Mouse (Mus musculus) cerebellum, adult (tissue): ENCODE results near the gene Paqr9.
"Not testable (repeated sequence)": the region's sequence is repeated elsewhere in the genome, so short reads cannot be mapped to it uniquely, and the experiment has no call there.

Source experiments
- ATAC-seq: cut with Nextera tagmentation; 2 replicates; pipeline ENCODE4 v1.9.2; 2017; ENCODE audit warnings: mild to moderate bottlenecking, moderate library complexity, mixed read lengths; ENCODE audit not compliant: insufficient number of reproducible peaks, low FRiP score, low TSS enrichment

Paqr9 gene

GRCm38 (mm10) chr9:95559059-95559935, at the start of gene Paqr9:
Gene Paqr9 (plus strand): TSS chr9:95559657.
- ATAC-seq: peak; percentile 60

DNA sequence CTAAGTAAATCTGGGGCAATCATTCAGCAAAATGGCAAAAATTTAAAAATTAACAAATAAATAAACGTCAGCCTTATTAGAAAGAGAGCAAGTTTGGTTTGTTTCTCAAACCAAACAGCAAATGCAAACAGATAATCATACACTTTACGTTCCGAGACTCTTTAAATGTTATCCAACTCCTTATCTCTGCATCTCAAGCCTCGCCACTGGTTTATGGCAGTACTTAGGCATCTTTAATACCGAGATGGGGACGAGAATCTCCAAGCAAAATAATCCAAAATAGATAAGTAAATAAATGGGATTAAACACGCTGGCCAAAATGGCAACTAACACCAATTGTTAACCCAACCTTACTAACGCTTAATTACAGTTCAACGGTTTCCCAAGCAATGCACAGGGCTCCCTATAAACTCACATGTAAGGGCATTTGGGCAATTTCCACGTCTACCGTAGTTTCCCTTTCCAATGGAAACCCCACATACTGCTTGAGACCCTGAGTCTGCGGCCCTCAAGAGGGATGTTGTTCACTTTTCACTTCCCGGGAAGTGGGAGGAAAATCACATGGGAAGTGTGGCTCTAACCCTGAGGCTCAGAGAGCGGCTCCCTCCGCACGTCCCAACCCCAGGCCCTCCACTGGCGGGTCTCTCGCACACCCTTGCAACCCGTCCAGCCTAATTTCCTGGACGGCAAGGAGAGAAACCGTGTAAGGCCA, 48.6 kb upstream of the Paqr9 start:
- ATAC-seq: peak; percentile 11; the same call in 1 of the 2 replicates

DNA sequence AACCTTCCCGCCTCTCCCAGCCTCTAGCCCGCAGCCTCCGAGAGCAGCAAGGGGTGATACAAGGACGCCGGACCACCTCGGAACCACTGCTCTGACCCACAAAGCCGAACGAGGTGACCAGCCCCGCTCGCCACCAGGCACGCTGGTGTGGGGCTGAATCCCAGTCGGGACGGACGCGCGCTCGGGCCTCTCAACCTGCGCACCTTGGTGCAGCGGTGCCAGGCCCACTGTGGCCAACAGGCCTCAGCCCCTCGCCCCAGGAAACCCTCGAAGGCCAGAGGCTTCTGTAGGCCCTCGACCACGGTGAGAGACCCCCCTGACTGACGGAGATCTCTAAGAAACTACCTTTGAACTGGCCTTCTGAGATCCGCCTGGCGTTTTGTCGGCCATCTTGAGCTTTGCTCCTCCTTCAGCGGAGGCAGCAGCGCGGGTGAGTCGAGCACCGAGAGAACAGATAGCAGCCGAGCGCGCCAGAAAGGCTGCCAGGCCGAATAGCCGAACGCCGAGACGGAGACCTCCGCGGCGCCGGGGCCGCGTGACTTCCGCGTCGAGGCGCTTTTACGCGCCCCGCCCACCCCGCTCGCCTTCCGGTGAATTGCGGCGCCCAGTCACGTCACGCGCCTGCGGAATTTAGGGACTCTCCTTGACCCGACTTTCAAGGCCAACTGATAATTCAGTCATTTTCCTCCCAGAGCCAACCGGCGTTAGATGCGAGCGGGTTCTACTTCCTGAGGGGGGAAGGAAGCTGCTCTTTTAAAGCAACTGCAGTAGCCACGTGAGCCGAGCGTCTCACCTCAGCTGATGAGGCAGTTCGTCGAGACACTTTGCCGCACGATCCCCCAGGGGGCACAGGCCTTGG, 47.8 kb upstream of the Paqr9 start, which contains the start of gene U2surp:
Gene U2surp, minus strand, starts transcription at position 525 of the 859 bp plus-strand sequence.
- ATAC-seq: peak; percentile 97

- 0 out of 2 replicates have a peak, but pooled peaks have one; percentile 15 for ATAC-seq
These were observed 47.0 kb upstream of the Paqr9 start for GRCm38 (mm10) chr9:95512331-95513030.

GRCm38 (mm10) chr9:95513776-95514175, 45.7 kb upstream of the Paqr9 start:
- no peak for ATAC-seq

DNA sequence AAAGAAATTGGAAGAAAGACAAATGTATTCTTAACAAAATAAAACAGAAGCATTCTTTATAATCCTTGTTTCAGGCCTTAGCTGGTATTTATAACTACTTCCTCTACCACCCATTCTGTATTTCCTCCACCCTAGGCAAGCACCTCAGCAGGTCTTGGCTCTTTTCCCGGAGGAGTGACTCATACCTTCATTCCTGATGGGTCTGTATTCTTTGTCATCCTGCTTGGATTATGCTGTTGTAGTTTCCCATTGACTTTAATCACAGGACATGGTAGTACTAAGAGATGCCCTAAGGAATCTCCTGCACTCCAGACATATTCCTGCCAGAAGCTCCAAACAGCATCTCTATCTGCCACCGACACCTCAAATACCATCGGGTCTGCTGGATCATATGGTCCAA, 45.1 kb upstream of the Paqr9 start:
- not testable (repeated sequence) for ATAC-seq

GRCm38 (mm10) chr9:95520563-95520962, 38.9 kb upstream of the Paqr9 start:
- no peak for ATAC-seq

DNA sequence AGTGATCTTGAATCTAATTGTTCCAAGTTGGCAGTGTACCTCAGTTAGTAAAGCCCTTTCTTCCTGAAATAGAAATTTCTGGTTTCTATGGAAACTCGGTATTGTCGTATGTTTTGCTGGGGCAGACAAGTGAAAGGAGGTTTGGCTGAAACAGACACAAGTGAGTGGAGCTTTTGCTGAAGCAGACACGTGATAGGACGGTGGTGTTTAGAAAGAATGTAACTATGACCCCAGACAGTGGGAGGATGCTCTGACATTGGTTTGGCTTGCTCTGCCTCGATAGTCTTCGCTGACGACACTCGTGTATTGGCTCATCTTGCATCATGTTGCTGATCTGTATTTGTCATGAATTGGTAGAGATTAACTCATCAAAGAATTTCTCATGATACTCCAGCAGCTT, 38.4 kb upstream of the Paqr9 start:
- ATAC-seq: no peak

DNA sequence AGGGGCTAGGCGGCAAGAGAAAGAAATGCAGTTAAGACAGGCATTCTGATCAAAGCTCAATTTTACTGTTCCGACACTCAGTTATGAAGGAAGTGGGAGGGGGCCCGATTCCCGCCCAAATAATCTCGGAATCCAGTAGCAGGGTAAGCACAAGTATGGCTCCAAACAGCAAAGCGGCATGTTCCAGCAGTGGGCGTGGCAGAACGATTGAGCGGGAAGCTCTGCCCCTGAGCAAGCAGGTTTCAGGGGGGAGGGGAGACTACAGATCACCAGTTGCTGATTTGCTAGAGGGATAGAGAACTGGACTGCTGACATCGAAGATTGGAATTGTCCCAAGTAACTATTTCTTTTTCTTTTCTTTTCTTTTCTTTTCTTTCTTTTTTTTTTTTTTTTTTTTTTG, 37.9 kb upstream of the Paqr9 start:
- ATAC-seq: no peak

- ATAC-seq: no peak
These were observed 36.9 kb upstream of the Paqr9 start for GRCm38 (mm10) chr9:95522561-95522960.

- no peak; the same call in 1 of the 2 replicates for ATAC-seq
These were observed 34.1 kb upstream of the Paqr9 start for GRCm38 (mm10) chr9:95525376-95525775.

- ATAC-seq: peak; percentile 95
These were observed 33.5 kb upstream of the Paqr9 start for GRCm38 (mm10) chr9:95525961-95526360.

DNA sequence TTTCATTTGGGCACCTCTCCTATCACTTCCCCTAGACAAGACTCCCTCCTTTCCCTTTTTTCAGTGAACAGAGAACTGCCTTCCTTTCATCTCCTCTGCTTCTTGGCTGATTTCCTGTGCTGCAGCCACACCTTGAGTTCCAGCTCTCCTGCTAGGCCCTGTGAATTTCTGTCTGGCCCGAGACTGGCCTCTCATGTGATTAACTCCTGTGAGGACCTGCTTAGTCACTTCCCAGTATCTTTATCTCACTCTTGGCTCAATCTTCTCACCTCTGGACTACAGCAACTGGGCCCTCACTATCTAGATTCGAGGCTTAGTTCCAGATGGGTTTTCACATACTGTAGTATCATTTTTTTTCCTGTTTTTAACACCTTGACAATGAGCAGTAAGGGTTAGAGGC, 31.8 kb upstream of the Paqr9 start:
- ATAC-seq: no peak

GRCm38 (mm10) chr9:95531144-95531543, 28.3 kb upstream of the Paqr9 start:
- ATAC-seq: 0 out of 2 replicates have a peak, but pooled peaks have one; percentile 69

DNA sequence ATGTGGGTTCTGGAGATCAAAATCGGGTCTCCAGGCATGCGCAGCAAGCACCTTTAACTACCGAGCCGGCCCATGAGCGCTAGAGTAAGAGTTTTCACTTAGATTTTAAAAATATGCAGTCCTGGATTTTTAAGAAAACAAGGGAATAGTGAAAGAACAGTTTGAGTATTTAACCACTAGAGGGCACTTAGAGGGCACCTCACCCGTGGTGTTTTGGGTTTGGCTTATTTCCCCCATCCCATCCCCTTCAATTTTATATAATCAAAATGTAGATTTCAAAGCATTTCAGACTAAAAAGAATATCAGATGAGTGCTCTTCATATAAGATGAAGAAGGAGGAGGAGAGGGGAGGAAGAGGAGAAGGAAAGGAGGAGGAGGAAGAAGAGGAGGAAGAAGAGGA, 25.6 kb upstream of the Paqr9 start:
- no peak; the same call in 1 of the 2 replicates for ATAC-seq

DNA sequence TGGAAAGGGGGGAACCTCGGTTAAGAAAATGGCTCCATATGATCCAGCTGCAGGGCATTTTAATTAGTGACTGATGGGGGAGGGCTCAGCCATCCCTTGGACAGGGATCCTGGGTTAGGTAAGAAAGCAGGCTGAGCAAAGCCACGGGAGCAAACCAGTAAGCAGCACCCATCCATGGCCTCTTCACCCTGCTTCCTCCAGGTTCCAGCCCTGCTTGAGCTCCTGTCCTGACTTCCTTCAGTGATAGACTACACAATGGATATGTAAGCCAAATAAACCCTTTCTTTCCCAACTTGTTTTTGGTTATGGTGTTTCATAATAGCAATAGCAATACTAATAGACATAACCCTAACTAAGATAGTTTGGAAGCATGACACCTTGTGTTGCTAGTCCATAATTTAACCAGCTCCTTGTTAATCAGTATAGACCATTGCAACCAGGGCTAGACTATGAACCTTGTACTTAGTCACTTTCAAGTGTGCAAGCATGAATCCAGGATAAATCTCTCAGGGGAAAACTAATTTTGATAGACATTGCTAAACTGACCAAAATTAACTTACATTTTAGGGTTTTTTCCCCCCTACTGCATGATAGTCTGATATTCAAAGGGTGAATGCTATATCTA, 20.2 kb upstream of the Paqr9 start:
- ATAC-seq: no peak

DNA sequence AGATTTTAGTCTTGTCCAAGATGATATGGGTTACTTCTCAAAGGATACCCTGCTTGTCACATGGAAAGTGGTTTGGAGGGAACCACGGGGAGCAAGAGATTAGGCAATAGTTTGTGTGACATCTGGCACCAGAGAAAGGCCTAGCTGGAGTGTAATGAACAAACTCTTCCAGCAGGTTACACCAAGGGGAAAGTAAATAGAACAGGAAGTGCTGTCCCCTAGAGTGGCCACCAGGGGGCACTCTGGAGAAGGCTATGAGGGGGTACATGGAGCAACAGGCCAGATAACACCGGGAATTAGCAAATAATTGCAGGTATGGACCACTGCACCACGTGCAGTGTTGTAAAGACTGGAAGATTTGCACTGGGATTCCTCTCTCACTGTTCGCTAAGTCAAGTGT, 19.0 kb upstream of the Paqr9 start:
- peak; percentile 36; the same call in 1 of the 2 replicates for ATAC-seq

DNA sequence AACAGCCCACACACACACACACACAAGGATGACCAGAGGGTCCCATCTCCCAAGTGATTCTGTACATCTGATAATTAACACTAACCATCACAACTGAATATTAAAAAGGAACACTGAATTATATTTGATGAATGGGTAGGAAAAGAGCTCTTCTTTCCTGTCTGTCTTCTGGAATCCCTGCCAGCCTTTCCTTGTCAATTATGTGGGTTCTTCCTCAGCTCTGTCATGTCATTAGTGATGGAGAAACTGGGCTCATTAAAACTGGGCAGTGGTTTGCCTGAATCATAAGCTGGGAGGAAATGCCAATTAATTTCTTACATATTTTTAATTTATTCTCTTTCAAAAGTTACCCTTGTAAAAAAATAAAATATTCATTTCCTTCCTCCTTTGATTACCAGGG, 18.2 kb upstream of the Paqr9 start:
- no peak for ATAC-seq
